Mouse (Mus musculus): ENCODE data around the gene Olfr1040. TPM values are rescaled to one million over a fixed set of nuclear protein-coding genes. Genes with fewer than 3 reads are reported as not detected.
"Not testable (repeated sequence)": the region's sequence is repeated elsewhere in the genome, so short reads cannot be mapped to it uniquely, and the experiment has no call there.

Gene Olfr1040
- polyA plus RNA-seq (2012; ENCODE audit: insufficient read depth, insufficient read length, missing spikeins) = not detected in 2 replicates

- no peak within 1 kb of the TSS for H3K4me3 ChIP-seq (ENCODE audit: insufficient read depth, low read depth, low read length)
- H3K27ac ChIP-seq (replicated peaks; ENCODE audit: low read depth, low read length) = no peak within 1 kb of the TSS
- no peaks in the 10 kb centered on the region for H3K4me1 ChIP-seq (ENCODE audit: control insufficient read depth, insufficient read depth, insufficient read length, low read length)
These were observed at the start of gene Olfr1040 for GRCm38 (mm10) chr2:86146632-86147031. TSS of gene Olfr1040 (minus strand) at chr2:86146732.

GRCm38 (mm10) chr2:86195863-86196262, 49.3 kb upstream of the Olfr1040 start:
- Histone ChIP-seq H3K4me3 (ENCODE audit: insufficient read depth, low read depth, low read length) (no peak overlapping the region), H3K27ac (replicated peaks; ENCODE audit: low read depth, low read length) (no peak overlapping the region), H3K4me1 (ENCODE audit: control insufficient read depth, insufficient read depth, insufficient read length, low read length) (no peaks in the 10 kb centered on the region)

- no peaks in the 10 kb centered on the region for H3K4me1 ChIP-seq (ENCODE audit: control insufficient read depth, insufficient read depth, insufficient read length, low read length)
- H3K27ac ChIP-seq (replicated peaks; ENCODE audit: low read depth, low read length) = no peak within 1 kb of the TSS
- H3K4me3 ChIP-seq (ENCODE audit: insufficient read depth, low read depth, low read length) = no peak within 1 kb of the TSS
These were observed 39.1 kb upstream of the Olfr1040 start, which contains the start of gene Olfr52 for GRCm38 (mm10) chr2:86185583-86185982. TSS of gene Olfr52 (minus strand) at chr2:86185683.

- Histone ChIP-seq H3K27ac (replicated peaks; ENCODE audit: low read depth, low read length) (no peak overlapping the region), H3K4me1 (ENCODE audit: control insufficient read depth, insufficient read depth, insufficient read length, low read length) (no peaks in the 10 kb centered on the region), H3K4me3 (ENCODE audit: insufficient read depth, low read depth, low read length) (no peak overlapping the region)
These were observed 33.4 kb upstream of the Olfr1040 start for GRCm38 (mm10) chr2:86179950-86180349.

- H3K4me1 ChIP-seq (ENCODE audit: control insufficient read depth, insufficient read depth, insufficient read length, low read length) = no peaks in the 10 kb centered on the region
- no peak within 1 kb of the TSS for H3K4me3 ChIP-seq (ENCODE audit: insufficient read depth, low read depth, low read length)
- H3K27ac ChIP-seq (replicated peaks; ENCODE audit: low read depth, low read length) = no peak within 1 kb of the TSS
These were observed 31.2 kb upstream of the Olfr1040 start, which contains the start of gene Olfr1044 for GRCm38 (mm10) chr2:86177720-86178119. TSS of gene Olfr1044 (minus strand) at chr2:86177820.

GRCm38 (mm10) chr2:86175422-86175821, 28.9 kb upstream of the Olfr1040 start:
- not testable (repeated sequence) for H3K4me3 ChIP-seq (ENCODE audit: insufficient read depth, low read depth, low read length); H3K27ac ChIP-seq (replicated peaks; ENCODE audit: low read depth, low read length); H3K4me1 ChIP-seq (ENCODE audit: control insufficient read depth, insufficient read depth, insufficient read length, low read length)

- Histone ChIP-seq H3K4me1 (ENCODE audit: control insufficient read depth, insufficient read depth, insufficient read length, low read length) (no peaks in the 10 kb centered on the region), H3K4me3 (ENCODE audit: insufficient read depth, low read depth, low read length) (no peak within 1 kb of the TSS), H3K27ac (replicated peaks; ENCODE audit: low read depth, low read length) (no peak within 1 kb of the TSS)
These were observed 20.9 kb upstream of the Olfr1040 start, which contains the start of gene Olfr1043 for GRCm38 (mm10) chr2:86167422-86167821. TSS of gene Olfr1043 (minus strand) at chr2:86167522.

GRCm38 (mm10) chr2:86161738-86162137, 15.2 kb upstream of the Olfr1040 start, which contains the start of gene Olfr1042:
TSS of gene Olfr1042 (minus strand) at chr2:86161838.
- no peaks in the 10 kb centered on the region for H3K4me1 ChIP-seq (ENCODE audit: control insufficient read depth, insufficient read depth, insufficient read length, low read length)
- H3K4me3 ChIP-seq (ENCODE audit: insufficient read depth, low read depth, low read length) = no peak within 1 kb of the TSS
- H3K27ac ChIP-seq (replicated peaks; ENCODE audit: low read depth, low read length) = no peak within 1 kb of the TSS

GRCm38 (mm10) chr2:86135828-86136227, 10.7 kb downstream of the Olfr1040 start, which contains the start of gene Olfr1039:
TSS of gene Olfr1039 (minus strand) at chr2:86135928.
- no peak within 1 kb of the TSS for H3K27ac ChIP-seq (replicated peaks; ENCODE audit: low read depth, low read length)
- H3K4me3 ChIP-seq (ENCODE audit: insufficient read depth, low read depth, low read length) = no peak within 1 kb of the TSS
- H3K4me1 ChIP-seq (ENCODE audit: control insufficient read depth, insufficient read depth, insufficient read length, low read length) = no peaks in the 10 kb centered on the region

Other genes with a start within 250 kb of the Olfr1040 start
- not detected in 2 replicates for gene Olfr1024, start 241.7 kb downstream of the Olfr1040 start, polyA plus RNA-seq (2012; ENCODE audit: insufficient read depth, insufficient read length, missing spikeins)
- gene Olfr1025-ps1, start 231.5 kb downstream of the Olfr1040 start, polyA plus RNA-seq (2012; ENCODE audit: insufficient read depth, insufficient read length, missing spikeins) = not detected in 2 replicates
- gene Olfr1026, start 225.2 kb downstream of the Olfr1040 start, polyA plus RNA-seq (2012; ENCODE audit: insufficient read depth, insufficient read length, missing spikeins) = not detected in 2 replicates
- not detected in 2 replicates for gene Olfr1028, start 196.3 kb downstream of the Olfr1040 start, polyA plus RNA-seq (2012; ENCODE audit: insufficient read depth, insufficient read length, missing spikeins)
- gene Olfr1029, start 172.8 kb downstream of the Olfr1040 start, polyA plus RNA-seq (2012; ENCODE audit: insufficient read depth, insufficient read length, missing spikeins) = not detected in 2 replicates
- gene Olfr1030, start 167.5 kb downstream of the Olfr1040 start, polyA plus RNA-seq (2012; ENCODE audit: insufficient read depth, insufficient read length, missing spikeins) = not detected in 2 replicates
- gene Olfr1031, start 156.4 kb downstream of the Olfr1040 start, polyA plus RNA-seq (2012; ENCODE audit: insufficient read depth, insufficient read length, missing spikeins) = not detected in 2 replicates
- not detected in 2 replicates for gene Olfr1032, start 141.2 kb downstream of the Olfr1040 start, polyA plus RNA-seq (2012; ENCODE audit: insufficient read depth, insufficient read length, missing spikeins)
- gene Olfr1033, start 126.1 kb downstream of the Olfr1040 start, polyA plus RNA-seq (2012; ENCODE audit: insufficient read depth, insufficient read length, missing spikeins) = 2.5 TPM in 1 of 2 replicates, not detected in the other
- not detected in 2 replicates for gene Olfr1034, start 100.9 kb downstream of the Olfr1040 start, polyA plus RNA-seq (2012; ENCODE audit: insufficient read depth, insufficient read length, missing spikeins)
- gene Olfr1036, start 72.7 kb downstream of the Olfr1040 start, polyA plus RNA-seq (2012; ENCODE audit: insufficient read depth, insufficient read length, missing spikeins) = not detected in 2 replicates
- not detected in 2 replicates for gene Olfr1037, start 59.3 kb downstream of the Olfr1040 start, polyA plus RNA-seq (2012; ENCODE audit: insufficient read depth, insufficient read length, missing spikeins)
- not detected in 2 replicates for gene Olfr1039, start 10.8 kb downstream of the Olfr1040 start, polyA plus RNA-seq (2012; ENCODE audit: insufficient read depth, insufficient read length, missing spikeins)
- gene Olfr1042, start 15.1 kb upstream of the Olfr1040 start, polyA plus RNA-seq (2012; ENCODE audit: insufficient read depth, insufficient read length, missing spikeins) = not detected in 2 replicates
- not detected in 2 replicates for gene Olfr1043, start 20.8 kb upstream of the Olfr1040 start, polyA plus RNA-seq (2012; ENCODE audit: insufficient read depth, insufficient read length, missing spikeins)
- not detected in 2 replicates for gene Olfr1044, start 31.1 kb upstream of the Olfr1040 start, polyA plus RNA-seq (2012; ENCODE audit: insufficient read depth, insufficient read length, missing spikeins)
- not detected in 2 replicates for gene Olfr52, start 39.0 kb upstream of the Olfr1040 start, polyA plus RNA-seq (2012; ENCODE audit: insufficient read depth, insufficient read length, missing spikeins)
- not detected in 2 replicates for gene Olfr1045, start 56.3 kb upstream of the Olfr1040 start, polyA plus RNA-seq (2012; ENCODE audit: insufficient read depth, insufficient read length, missing spikeins)
- not detected in 2 replicates for gene Olfr1046, start 72.6 kb upstream of the Olfr1040 start, polyA plus RNA-seq (2012; ENCODE audit: insufficient read depth, insufficient read length, missing spikeins)
- gene Olfr1047, start 84.7 kb upstream of the Olfr1040 start, polyA plus RNA-seq (2012; ENCODE audit: insufficient read depth, insufficient read length, missing spikeins) = not detected in 2 replicates
- gene Olfr1048, start 93.6 kb upstream of the Olfr1040 start, polyA plus RNA-seq (2012; ENCODE audit: insufficient read depth, insufficient read length, missing spikeins) = not detected in 2 replicates
- not detected in 2 replicates for gene Olfr1049, start 111.6 kb upstream of the Olfr1040 start, polyA plus RNA-seq (2012; ENCODE audit: insufficient read depth, insufficient read length, missing spikeins)
- not detected in 2 replicates for gene Olfr1051, start 132.4 kb upstream of the Olfr1040 start, polyA plus RNA-seq (2012; ENCODE audit: insufficient read depth, insufficient read length, missing spikeins)
- gene Olfr1052, start 145.7 kb upstream of the Olfr1040 start, polyA plus RNA-seq (2012; ENCODE audit: insufficient read depth, insufficient read length, missing spikeins) = not detected in 2 replicates
- not detected in 2 replicates for gene Olfr1053, start 168.6 kb upstream of the Olfr1040 start, polyA plus RNA-seq (2012; ENCODE audit: insufficient read depth, insufficient read length, missing spikeins)
- not detected in 2 replicates for gene Olfr1054, start 188.7 kb upstream of the Olfr1040 start, polyA plus RNA-seq (2012; ENCODE audit: insufficient read depth, insufficient read length, missing spikeins)
- gene Olfr1055, start 203.6 kb upstream of the Olfr1040 start, polyA plus RNA-seq (2012; ENCODE audit: insufficient read depth, insufficient read length, missing spikeins) = not detected in 2 replicates
- gene Olfr1056, start 215.7 kb upstream of the Olfr1040 start, polyA plus RNA-seq (2012; ENCODE audit: insufficient read depth, insufficient read length, missing spikeins) = not detected in 2 replicates
- not detected in 2 replicates for gene Olfr1057, start 231.7 kb upstream of the Olfr1040 start, polyA plus RNA-seq (2012; ENCODE audit: insufficient read depth, insufficient read length, missing spikeins)
- not detected in 2 replicates for gene Olfr1058, start 241.8 kb upstream of the Olfr1040 start, polyA plus RNA-seq (2012; ENCODE audit: insufficient read depth, insufficient read length, missing spikeins)

Measured in brown adipose tissue, adult 24 weeks (tissue).